Mouse (Mus musculus): Measurements from ENCODE around the gene Plekha6.

The Plekha6 gene

GRCm38 (mm10) chr1:133213901-133214300, 49.9 kb downstream of the Plekha6 start:
- no peak for DNase-seq (ENCODE audit: low spot score in 2 of 2)

GRCm38 (mm10) chr1:133214672-133215359, 50.8 kb downstream of the Plekha6 start:
- DNase-seq (ENCODE audit: low spot score in 2 of 2): no peak

- DNase-seq (ENCODE audit: low spot score in 2 of 2): no peak
Measured at GRCm38 (mm10) chr1:133215360-133215700, 51.3 kb downstream of the Plekha6 start.

GRCm38 (mm10) chr1:133215753-133216152, 51.7 kb downstream of the Plekha6 start:
- DNase-seq (ENCODE audit: low spot score in 2 of 2): no peak

GRCm38 (mm10) chr1:133217031-133217430, 53.0 kb downstream of the Plekha6 start:
- DNase-seq (ENCODE audit: low spot score in 2 of 2): no peak

GRCm38 (mm10) chr1:133219106-133219505, 55.1 kb downstream of the Plekha6 start:
- DNase-seq (ENCODE audit: low spot score in 2 of 2): no peak

GRCm38 (mm10) chr1:133221459-133221858, 57.4 kb downstream of the Plekha6 start:
- DNase-seq (ENCODE audit: low spot score in 2 of 2): no peak

- DNase-seq (ENCODE audit: low spot score in 2 of 2): no peak
Measured at GRCm38 (mm10) chr1:133222445-133222995, 58.5 kb downstream of the Plekha6 start.

- DNase-seq (ENCODE audit: low spot score in 2 of 2): no peak
Measured at GRCm38 (mm10) chr1:133224674-133225073, 60.7 kb downstream of the Plekha6 start.

GRCm38 (mm10) chr1:133225137-133225536, 61.1 kb downstream of the Plekha6 start:
- DNase-seq (ENCODE audit: low spot score in 2 of 2): no peak

- no peak for DNase-seq (ENCODE audit: low spot score in 2 of 2)
Measured at GRCm38 (mm10) chr1:133225561-133225960, 61.6 kb downstream of the Plekha6 start.

- DNase-seq (ENCODE audit: low spot score in 2 of 2): no peak
Measured at GRCm38 (mm10) chr1:133225963-133226660, 62.1 kb downstream of the Plekha6 start.

GRCm38 (mm10) chr1:133226928-133227327, 62.9 kb downstream of the Plekha6 start:
- DNase-seq (ENCODE audit: low spot score in 2 of 2): no peak

GRCm38 (mm10) chr1:133227378-133227777, 63.4 kb downstream of the Plekha6 start:
- no peak for DNase-seq (ENCODE audit: low spot score in 2 of 2)

- DNase-seq (ENCODE audit: low spot score in 2 of 2): no peak
Measured at GRCm38 (mm10) chr1:133228809-133229487, 64.9 kb downstream of the Plekha6 start.

- DNase-seq (ENCODE audit: low spot score in 2 of 2): no peak
Measured at GRCm38 (mm10) chr1:133231523-133232193, 67.6 kb downstream of the Plekha6 start.

- no peak for DNase-seq (ENCODE audit: low spot score in 2 of 2)
Measured at GRCm38 (mm10) chr1:133235909-133236308, 71.9 kb downstream of the Plekha6 start.

- DNase-seq (ENCODE audit: low spot score in 2 of 2): peak; percentile 13 to 26
Measured at GRCm38 (mm10) chr1:133236693-133237440, 72.9 kb downstream of the Plekha6 start.

- peak; percentile 73 to 80 for DNase-seq (ENCODE audit: low spot score in 2 of 2)
Measured at GRCm38 (mm10) chr1:133237670-133238069, 73.7 kb downstream of the Plekha6 start.

- no peak for DNase-seq (ENCODE audit: low spot score in 2 of 2)
Measured at GRCm38 (mm10) chr1:133239121-133239812, 75.3 kb downstream of the Plekha6 start.

- peak; percentile 66 to 67 for DNase-seq (ENCODE audit: low spot score in 2 of 2)
Measured at GRCm38 (mm10) chr1:133239813-133240160, 75.8 kb downstream of the Plekha6 start.
